Mouse (Mus musculus) induced T-regulatory cell, adult 2 months (primary cell): ENCODE data around the gene Utp4.

Experiments
- DNase-seq: peaks from one replicate; pipeline ENCODE4 v3.0.0-alpha.2; 2012; ENCODE audit warnings: low read depth

Utp4 gene

GRCm38 (mm10) chr8:106937081-106937800, 43.8 kb downstream of the Utp4 start:
- peak; percentile 74 for DNase-seq

DNA sequence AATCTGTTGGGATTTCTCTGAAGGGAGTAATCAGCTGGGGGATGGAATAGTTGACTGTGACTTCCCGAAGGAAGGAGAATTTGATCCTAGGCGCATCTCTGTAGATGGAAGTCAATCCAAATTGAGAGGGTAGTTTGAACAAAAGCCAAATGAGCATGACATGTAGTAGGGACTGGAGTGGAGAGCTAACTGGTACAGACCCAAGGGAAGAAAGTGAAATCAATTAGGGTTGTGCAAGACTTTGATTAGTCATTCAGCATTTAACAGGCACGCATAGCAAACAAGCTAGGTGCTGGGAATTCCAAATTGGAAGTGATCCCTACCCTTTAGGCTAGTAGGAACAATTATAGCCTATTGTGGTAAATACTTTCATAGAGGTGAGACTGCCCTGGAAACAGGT, 48.4 kb downstream of the Utp4 start:
- DNase-seq: no peak

DNA sequence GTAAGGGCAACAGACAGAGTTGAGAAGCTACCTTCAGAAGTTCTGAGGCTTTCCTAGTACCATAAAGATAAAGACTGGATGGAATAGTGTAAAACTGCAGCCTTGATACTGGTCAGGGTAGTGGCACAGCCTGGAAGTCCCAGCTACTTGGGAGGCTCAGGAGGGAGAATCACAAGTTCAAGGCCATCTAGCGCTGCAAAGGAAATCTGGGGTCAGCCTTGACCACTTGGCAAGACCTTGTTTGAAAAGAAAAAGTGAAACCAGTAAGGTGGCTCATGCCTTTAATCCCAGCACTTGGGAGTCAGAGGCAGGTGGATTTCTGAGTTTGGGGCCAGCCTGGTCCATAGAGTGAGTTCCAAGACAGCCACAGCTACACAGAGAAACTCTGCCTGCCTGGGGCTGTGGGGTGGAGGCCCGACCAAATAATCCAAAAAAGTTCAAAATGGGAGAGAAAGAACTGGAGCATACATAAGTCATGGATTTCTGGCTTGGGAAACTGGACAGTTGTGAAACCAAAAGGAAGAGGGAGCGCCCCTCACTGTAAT, 50.5 kb downstream of the Utp4 start:
- no peak for DNase-seq

GRCm38 (mm10) chr8:106944756-106945155, 51.3 kb downstream of the Utp4 start:
- no peak for DNase-seq

GRCm38 (mm10) chr8:106948678-106949243, 55.3 kb downstream of the Utp4 start:
- DNase-seq: peak; percentile 42

DNA sequence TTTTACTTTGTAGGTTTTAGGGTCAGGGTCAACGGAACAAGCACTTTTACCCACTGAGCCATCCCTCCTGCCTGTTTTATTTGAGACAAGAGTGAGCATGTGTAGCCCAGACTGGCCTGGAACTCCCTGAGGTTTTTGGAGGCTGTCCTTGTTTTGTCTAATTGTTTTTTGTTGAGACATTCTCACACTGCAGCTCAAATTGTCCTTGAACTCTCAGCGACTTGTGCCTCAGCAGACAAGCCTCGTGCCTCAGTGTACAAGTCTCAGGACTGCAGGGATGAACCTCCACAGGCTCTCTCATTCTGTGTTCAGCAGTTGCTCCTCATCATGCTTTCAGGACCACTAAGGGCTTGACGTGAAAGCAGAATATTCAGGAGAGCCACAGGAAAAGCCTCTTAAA, 58.3 kb downstream of the Utp4 start:
- no peak for DNase-seq

DNA sequence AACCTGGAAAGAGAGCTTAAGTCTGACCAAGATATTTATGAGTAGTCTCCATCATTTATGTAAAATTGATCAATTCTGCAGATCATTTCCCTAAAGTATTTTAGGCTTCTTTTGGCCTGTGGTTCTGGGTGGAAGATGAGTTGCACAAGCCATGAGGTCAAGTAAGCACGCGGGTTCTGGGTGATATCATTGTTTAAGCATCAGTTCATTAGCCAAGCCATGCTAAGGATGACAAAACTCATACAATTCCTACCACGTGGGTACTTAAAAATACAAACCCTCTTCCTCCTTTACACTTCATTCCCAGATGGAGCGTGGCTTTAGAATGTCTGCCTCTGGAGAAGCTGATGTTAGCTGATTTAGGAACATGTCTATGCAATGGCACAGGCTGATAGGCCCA, 60.1 kb downstream of the Utp4 start:
- no peak for DNase-seq

- DNase-seq: no peak
These were observed 63.6 kb downstream of the Utp4 start for GRCm38 (mm10) chr8:106957086-106957485.

DNA sequence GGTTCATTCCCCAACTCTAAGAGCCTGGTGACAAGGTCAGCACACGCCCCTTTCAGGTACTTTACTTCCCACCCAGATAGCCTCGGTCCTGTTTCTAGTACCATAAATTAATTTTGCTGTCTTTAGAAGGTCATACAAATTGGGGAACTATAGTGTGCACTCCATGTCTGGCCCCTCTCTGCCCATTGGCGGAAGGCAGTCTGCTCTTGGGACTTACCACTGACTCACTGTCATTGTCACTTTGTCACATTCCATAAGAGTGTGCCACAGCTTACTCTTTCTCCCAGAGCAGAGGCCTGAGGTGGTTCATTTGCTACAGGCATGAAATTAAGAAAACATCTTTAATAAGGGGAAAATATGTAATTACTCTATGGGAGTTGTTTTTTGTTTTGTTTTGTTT, 64.8 kb downstream of the Utp4 start:
- DNase-seq: no peak

DNA sequence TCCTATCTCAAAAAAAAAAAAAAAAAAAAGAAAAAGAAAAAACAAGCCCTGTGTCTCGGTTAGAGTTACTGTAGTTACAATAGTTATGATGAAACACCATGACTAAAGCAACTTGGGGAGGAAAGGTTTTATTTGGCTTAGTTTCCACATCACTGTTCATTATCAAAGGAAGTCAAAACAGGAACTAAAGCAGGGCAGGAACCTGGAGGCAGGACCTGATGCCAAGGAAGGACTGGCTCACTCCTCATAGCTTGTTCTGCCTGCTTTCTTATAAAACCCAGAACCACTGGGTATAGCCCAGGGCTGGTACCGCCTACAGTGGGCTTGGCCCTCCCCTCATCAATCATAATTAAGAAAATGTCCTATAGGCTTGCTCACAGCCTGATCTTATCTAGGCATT, 66.2 kb downstream of the Utp4 start:
- DNase-seq: no peak

- no peak for DNase-seq
These were observed 68.9 kb downstream of the Utp4 start for GRCm38 (mm10) chr8:106962322-106962721.

DNA sequence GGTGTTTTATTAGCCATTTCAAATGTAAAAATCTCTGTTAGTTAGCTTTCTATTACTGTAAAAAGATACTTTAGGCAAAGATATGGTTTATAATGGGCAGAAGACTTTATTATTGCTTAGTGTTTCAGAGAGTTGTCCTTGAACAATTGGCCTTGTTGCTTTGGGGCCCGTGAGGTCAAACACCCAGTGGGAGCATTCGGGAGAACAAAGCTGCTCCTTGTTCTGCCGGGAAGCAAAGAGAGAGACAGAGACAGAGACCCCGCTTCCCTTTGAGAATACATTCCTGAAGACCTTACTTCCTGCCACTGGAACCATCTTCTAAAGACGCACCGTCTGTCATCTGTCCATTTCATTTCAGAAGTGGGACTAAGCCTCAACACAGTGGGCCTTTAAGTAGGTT, 69.9 kb downstream of the Utp4 start:
- no peak for DNase-seq

DNA sequence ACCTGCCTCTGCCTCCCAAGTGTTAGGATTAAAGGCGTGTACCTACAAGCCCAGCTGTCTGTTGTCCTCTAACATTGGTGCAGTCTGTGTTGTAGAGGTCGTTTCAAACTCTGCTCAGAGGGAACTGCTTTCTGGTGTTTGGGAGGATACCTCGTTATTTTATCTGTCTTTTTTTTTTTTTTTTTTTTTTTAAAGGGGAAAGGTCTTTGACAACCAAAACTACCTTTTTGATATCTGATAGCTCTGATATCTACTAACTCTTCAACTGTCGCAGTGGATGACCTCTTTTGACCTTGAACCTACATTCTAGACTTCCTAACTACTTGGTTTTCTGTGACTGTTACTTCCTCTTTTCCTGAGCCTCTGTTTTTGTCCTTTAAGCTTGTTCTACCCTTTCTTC, 71.1 kb downstream of the Utp4 start:
- DNase-seq: no peak

GRCm38 (mm10) chr8:106969964-106970363, 76.5 kb downstream of the Utp4 start:
- DNase-seq: no peak

- DNase-seq: no peak
These were observed 78.5 kb downstream of the Utp4 start for GRCm38 (mm10) chr8:106971916-106972315.
